18 mouse cellular contexts compared by ENCODE assay signal in the genomic region with DNA sequence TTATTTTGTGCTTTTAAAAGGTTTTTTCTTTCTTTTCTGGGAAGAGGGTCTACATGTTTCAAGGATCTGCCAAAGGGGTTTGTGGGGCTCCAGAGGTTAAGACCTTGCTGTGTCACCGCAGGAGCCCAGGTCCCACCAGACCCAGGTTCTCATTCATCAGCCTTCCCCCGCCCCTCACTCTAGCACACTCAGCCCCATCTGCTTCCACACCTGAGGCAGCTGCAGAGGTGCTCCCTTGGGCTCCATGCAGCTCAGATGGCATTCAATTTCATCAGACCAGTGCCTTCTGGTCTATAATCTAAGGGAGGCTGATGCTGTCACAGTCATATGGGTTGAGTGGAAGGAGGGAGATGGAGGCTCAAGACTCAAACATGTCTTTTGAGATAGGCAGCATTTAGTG.
"Had no signal": no experiment of that assay in that cellular context is flagged by ENCODE, and none has a peak within 500 bp of the region (broad histone marks: within the 10 kb centered on the region; RNA-seq: fewer than 3 reads in every experiment).

No protein-coding gene starts in this region.

- H3K9ac ChIP-seq: liver, embryonic 15.5 days; liver, postnatal 0 days; lung, embryonic 15.5 days; midbrain, embryonic 13.5 days; midbrain, embryonic 15.5 days; neural tube, embryonic 13.5 days; stomach, embryonic 15.5 days had no signal

- H3K4me1 ChIP-seq: liver, embryonic 15.5 days; lung, embryonic 15.5 days; megakaryocyte, embryonic 14.5 days; midbrain, embryonic 15.5 days; stomach, embryonic 15.5 days had no signal

- H3K4me2 ChIP-seq: liver, embryonic 15.5 days; lung, embryonic 15.5 days; midbrain, embryonic 13.5 days; midbrain, embryonic 15.5 days; neural tube, embryonic 13.5 days; stomach, embryonic 15.5 days had no signal

- H3K4me3 ChIP-seq: liver, embryonic 15.5 days; lung, embryonic 15.5 days; megakaryocyte, embryonic 14.5 days; midbrain, embryonic 13.5 days; midbrain, embryonic 15.5 days; neural tube, embryonic 13.5 days; stomach, embryonic 15.5 days had no signal

- H3K27ac ChIP-seq: liver, embryonic 15.5 days; lung, embryonic 15.5 days; macrophage; midbrain, embryonic 13.5 days; midbrain, embryonic 15.5 days; neural tube, embryonic 13.5 days; stomach, embryonic 15.5 days; stomach, postnatal 0 days had no signal

- H3K36me3 ChIP-seq: liver, embryonic 15.5 days; lung, embryonic 15.5 days; midbrain, embryonic 13.5 days; midbrain, embryonic 15.5 days; neural tube, embryonic 13.5 days; stomach, embryonic 15.5 days had no signal

- H3K27me3 ChIP-seq: liver, embryonic 15.5 days; lung, embryonic 15.5 days; megakaryocyte, embryonic 14.5 days; midbrain, embryonic 13.5 days; midbrain, embryonic 15.5 days; neural tube, embryonic 13.5 days; stomach, embryonic 15.5 days had no signal

- H3K9me3 ChIP-seq: liver, embryonic 15.5 days; lung, embryonic 15.5 days; midbrain, embryonic 13.5 days; midbrain, embryonic 15.5 days; neural tube, embryonic 13.5 days; stomach, embryonic 15.5 days had no signal

- DNase-seq: liver, postnatal 0 days; lung, adult 2 months; lung, postnatal 14 days; lung, postnatal 36 days; right cerebral cortex, postnatal 14 days; thymus, adult 2 months; thymus, postnatal 25 days; thymus, postnatal 4 days had no signal

- ATAC-seq: liver, postnatal 0 days; lung, postnatal 0 days; midbrain, embryonic 13.5 days; midbrain, embryonic 15.5 days had no signal
